Mouse (Mus musculus) left cerebral cortex, postnatal 14 days (tissue): ENCODE measurements at regions not wholly inside any gene's neighbourhood (a gene's known extent, or its start where the extent isn't known, plus 50 kb on each side); places are given as distances from the start of the nearest gene placed in this dataset.

Experiments
- DNase-seq, 2 experiments: peaks; one replicate each; pipeline ENCODE4 v3.0.0; 2021 to 2022; ENCODE audit warnings: low spot score in 2 of 2, mixed read lengths in 1 of 2
- intact Hi-C: fragments of 180-260 bp; cut with DNase I; formaldehyde crosslinking; loops from one replicate; pipeline ENCODE4 v1.15.1; 2025

GRCm38 (mm10) chr1:75678279-75678678 is 132.2 kb downstream of the Slc4a3 start:
- DNase-seq: no peak
- intact Hi-C loops: loop anchor here (10.0 kb wide), 1 partner anchor 197 kb away; no protein-coding TSS in a partner anchor

- DNase-seq: no peak
- intact Hi-C loops: no loop called here
These were observed 134.3 kb downstream of the Slc4a3 start for GRCm38 (mm10) chr1:75680366-75680765.

GRCm38 (mm10) chr1:75681913-75682312 is 135.8 kb downstream of the Slc4a3 start:
- DNase-seq: no peak
- intact Hi-C loops: no loop called here

- intact Hi-C loops: no loop called here
- no peak for DNase-seq
These were observed 146.7 kb downstream of the Slc4a3 start for GRCm38 (mm10) chr1:75692781-75693180.

GRCm38 (mm10) chr1:75693231-75693914 is 147.3 kb downstream of the Slc4a3 start:
- no peak for DNase-seq
- intact Hi-C loops: no loop called here

GRCm38 (mm10) chr1:75704832-75705650 is 159.0 kb downstream of the Slc4a3 start:
- DNase-seq: peak; percentile 20 to 31
- intact Hi-C loops: no loop called here

GRCm38 (mm10) chr1:75706126-75706525 is 160.1 kb downstream of the Slc4a3 start:
- DNase-seq: no peak
- intact Hi-C loops: no loop called here

GRCm38 (mm10) chr1:75723431-75723830 is 177.4 kb downstream of the Slc4a3 start:
- DNase-seq: no peak
- intact Hi-C loops: no loop called here

GRCm38 (mm10) chr1:75725329-75725728 is 179.3 kb downstream of the Slc4a3 start:
- intact Hi-C loops: no loop called here
- DNase-seq: no peak

- DNase-seq: peak in 1 of 2 experiments; percentile 14
- intact Hi-C loops: no loop called here
These were observed 182.8 kb downstream of the Slc4a3 start for GRCm38 (mm10) chr1:75728859-75729258.

- DNase-seq: no peak
These were observed 187.7 kb downstream of the Slc4a3 start for GRCm38 (mm10) chr1:75733791-75734190.

GRCm38 (mm10) chr1:75738651-75739050 is 192.6 kb downstream of the Slc4a3 start:
- intact Hi-C loops: no loop called here
- DNase-seq: no peak

More at GRCm38 (mm10) chr1:75733791-75734190, 187.7 kb downstream of the Slc4a3 start:
- intact Hi-C loops: no loop called here

- intact Hi-C loops: no loop called here
- DNase-seq: peak; percentile 5 to 27
These were observed 203.7 kb downstream of the Slc4a3 start for GRCm38 (mm10) chr1:75749665-75750221.

- intact Hi-C loops: no loop called here
- DNase-seq: no peak
These were observed 226.1 kb downstream of the Slc4a3 start for GRCm38 (mm10) chr1:75772131-75772530.

GRCm38 (mm10) chr1:75773014-75773413 is 226.9 kb downstream of the Slc4a3 start:
- intact Hi-C loops: no loop called here
- no peak for DNase-seq

- intact Hi-C loops: no loop called here
- DNase-seq: no peak
These were observed 232.8 kb downstream of the Slc4a3 start for GRCm38 (mm10) chr1:75778889-75779288.

GRCm38 (mm10) chr1:75783206-75783605 is 237.1 kb downstream of the Slc4a3 start:
- DNase-seq: no peak
- intact Hi-C loops: no loop called here

GRCm38 (mm10) chr1:75786173-75786820 is 240.2 kb downstream of the Slc4a3 start:
- intact Hi-C loops: no loop called here
- DNase-seq: no peak

GRCm38 (mm10) chr1:75791509-75791908 is 245.4 kb downstream of the Slc4a3 start:
- intact Hi-C loops: no loop called here
- DNase-seq: no peak

- intact Hi-C loops: no loop called here
- DNase-seq: no peak
These were observed 251.7 kb downstream of the Slc4a3 start for GRCm38 (mm10) chr1:75797793-75798192.
